Mouse (Mus musculus) heart, adult 2 months (tissue): ENCODE data around the gene Gstt3. TPM values are rescaled to one million over a fixed set of nuclear protein-coding genes. Genes with fewer than 3 reads are reported as not detected.

ENCODE experiments used
- DNase-seq, 2 experiments: peaks; one replicate each; pipeline ENCODE4 v3.0.0; 2021
- H3K27ac ChIP-seq: fragments of 200-600 bp; 2 replicates; pipeline ENCODE4 v1.8.1; 2022
- H3K27me3 ChIP-seq: fragments of 200-500 bp; 2 replicates; pipeline ENCODE4 v1.6.1; 2012; ENCODE audit warnings: mild to moderate bottlenecking, low read length, inconsistent platforms, mixed read lengths; ENCODE audit not compliant: control insufficient read depth, insufficient read depth
- H3K36me3 ChIP-seq: fragments of 200-500 bp; 2 replicates; pipeline ENCODE4 v1.6.1; 2012; ENCODE audit warnings: low read length, inconsistent platforms; ENCODE audit not compliant: control insufficient read depth, insufficient read depth
- H3K4me1 ChIP-seq: fragments of 200-500 bp; 2 replicates; pipeline ENCODE4 v1.6.1; 2011; ENCODE audit warnings: low read length; ENCODE audit not compliant: control insufficient read depth, insufficient read depth
- H3K4me3 ChIP-seq: fragments of 200-600 bp; 2 replicates; pipeline ENCODE4 v1.8.1; 2022
- H3K79me2 ChIP-seq: fragments of 200-500 bp; replicated peaks from 2 replicates; pipeline ENCODE4 v1.6.1; 2012; ENCODE audit warnings: mild to moderate bottlenecking, inconsistent platforms, low read length, moderate library complexity, mixed read lengths; ENCODE audit not compliant: control insufficient read depth, insufficient read depth
- H3K9ac ChIP-seq: fragments of 200-500 bp; 2 replicates; pipeline ENCODE4 v1.6.1; 2012; ENCODE audit warnings: low read depth, mild to moderate bottlenecking, control low read depth, inconsistent platforms, low read length, mixed read lengths
- CTCF ChIP-seq: fragments of 200-600 bp; IDR thresholded peaks from 2 replicates; pipeline ENCODE4 v1.8.1; 2022; ENCODE audit warnings: antibody characterized with exemption, mild to moderate bottlenecking, moderate library complexity
- EP300 ChIP-seq: fragments of 200-500 bp; IDR thresholded peaks from 2 replicates; pipeline ENCODE4 v1.6.1; 2011; ENCODE audit warnings: low read depth, low read length, control low read depth; ENCODE audit not compliant: insufficient read depth
- POLR2A ChIP-seq: fragments of 200-500 bp; IDR thresholded peaks from 2 replicates; pipeline ENCODE4 v1.6.1; 2011; ENCODE audit warnings: mild to moderate bottlenecking, low read depth, low read length, control low read depth; ENCODE audit not compliant: insufficient read depth
- WGBS: fragments of 180-500 bp; shearing (Covaris S2); methylation state at CpG from one replicate; pipeline ENCODE4 v1.1.7; 2018; 5-methylcytosine and 5-hydroxymethylcytosine counted together
- intact Hi-C: fragments of 180-260 bp; cut with DNase I; formaldehyde crosslinking; loops from one replicate; pipeline ENCODE4 v1.15.1; 2025
- long read RNA-seq: library from polyadenylated mRNA; stranded (forward); transcript quantifications from one replicate; pipeline ENCODE4 v2.0.0, GENCODE M21; 2021
- polyA plus RNA-seq: library from polyadenylated mRNA; depleted of rRNA; stranded (reverse); fragments of >200 nt; gene quantifications from 2 replicates; pipeline ENCODE4 v1.2.3, GENCODE M21; 2012; rRNA removed
- total RNA-seq, 2 experiments: library from RNA; stranded (reverse); gene quantifications; 2 replicates each; pipeline ENCODE4 v1.2.3; 2021

Gene Gstt3
- total RNA-seq (1 to 10 TPM; 2.9 to 5.7 TPM), polyA plus RNA-seq (7.1 and 9.0 TPM in 2 replicates)
- long read RNA-seq, transcript Gstt3-201 (5 exons, 1,880 nt), result major isoform, 5 of 6 reads
- long read RNA-seq, partial matches to known transcripts, result 0 of 6 reads
- long read RNA-seq, other reads (novel, unspliced or antisense), result 1 of 6 reads

GRCm38 (mm10) chr10:75780769-75781578, at the start of gene Gstt3, which contains the start of gene Gm20441:
Gstt3 (minus strand) TSS chr10:75781414.
Gm20441 (minus strand) TSS chr10:75780954.
- Histone ChIP-seq H3K27me3 (no peaks in the 10 kb centered on the region), H3K9ac (peak within 1 kb of the TSS; percentile 86), H3K79me2 (no peaks in the 10 kb centered on the region), H3K27ac (peak within 1 kb of the TSS; percentile 81), H3K4me3 (peak within 1 kb of the TSS; percentile 66), H3K4me1 (peaks cover 2% of the 10 kb centered on the region; the same call in 1 of the 2 replicates), H3K36me3 (no peaks in the 10 kb centered on the region)
- intact Hi-C loops, result loop anchor here (5.0 kb wide), 1 partner anchor 51 kb away; no protein-coding TSS in a partner anchor
- 3% methylated on average over 28 of the region's 28 CpGs for WGBS
- TF ChIP-seq EP300 (0 out of 2 replicates have a peak, but pooled peaks have one; percentile 27), POLR2A (peak; percentile 74), CTCF (no peak)
- peak; percentile 78 to 82 for DNase-seq

GRCm38 (mm10) chr10:75830275-75830670, 49.1 kb upstream of the Gstt3 start:
- WGBS, result 74% methylated on average over 2 of the region's 2 CpGs
- DNase-seq, result no peak
- Histone ChIP-seq H3K4me1 (peaks cover 8% of the 10 kb centered on the region), H3K36me3 (no peaks in the 10 kb centered on the region), H3K27ac (no peak overlapping the region), H3K4me3 (no peak overlapping the region), H3K27me3 (no peaks in the 10 kb centered on the region), H3K9ac (no peak overlapping the region), H3K79me2 (no peaks in the 10 kb centered on the region)
- no peak for TF ChIP-seq EP300
- TF ChIP-seq POLR2A, result no peak
- TF ChIP-seq CTCF, result no peak
- intact Hi-C loops, result loop anchor here (5.0 kb wide), 1 partner anchor 48 kb away; the partner anchor contains the start of genes Gm20441 and Gstt3

GRCm38 (mm10) chr10:75829529-75830274, 48.5 kb upstream of the Gstt3 start:
- Histone ChIP-seq H3K9ac (no peak overlapping the region), H3K4me3 (no peak overlapping the region), H3K27ac (no peak overlapping the region), H3K27me3 (no peaks in the 10 kb centered on the region), H3K79me2 (no peaks in the 10 kb centered on the region), H3K4me1 (peaks cover 8% of the 10 kb centered on the region), H3K36me3 (no peaks in the 10 kb centered on the region)
- 84% methylated on average over 2 of the region's 2 CpGs for WGBS
- no peak for DNase-seq
- intact Hi-C loops, result loop anchor here (5.0 kb wide), 1 partner anchor 47 kb away; the partner anchor contains the start of genes Gm20441 and Gstt3
- TF ChIP-seq EP300, result no peak
- no peak for TF ChIP-seq CTCF

GRCm38 (mm10) chr10:75828500-75828931, 47.3 kb upstream of the Gstt3 start:
- no peaks in the 10 kb centered on the region for H3K27me3 ChIP-seq
- TF ChIP-seq POLR2A, result no peak
- TF ChIP-seq EP300, result 0 out of 2 replicates have a peak, but pooled peaks have one; percentile 7
- no peak overlapping the region for H3K4me3 ChIP-seq
- intact Hi-C loops, result loop anchor here (1.0 kb wide), 1 partner anchor 64 kb away; the partner anchor contains the start of gene Cabin1
- peak; percentile 71 to 79 for DNase-seq
- H3K27ac ChIP-seq, result no peak overlapping the region; the same call in 1 of the 2 replicates
- no peaks in the 10 kb centered on the region for H3K79me2 ChIP-seq
- no peak overlapping the region for H3K9ac ChIP-seq
- no peaks in the 10 kb centered on the region for H3K36me3 ChIP-seq
- peaks cover 8% of the 10 kb centered on the region for H3K4me1 ChIP-seq

GRCm38 (mm10) chr10:75827668-75828360, 46.6 kb upstream of the Gstt3 start:
- no peaks in the 10 kb centered on the region for H3K36me3 ChIP-seq
- peaks cover 8% of the 10 kb centered on the region for H3K4me1 ChIP-seq
- 76% methylated on average over 4 of the region's 4 CpGs for WGBS
- no peak overlapping the region for H3K9ac ChIP-seq
- TF ChIP-seq CTCF, result no peak
- TF ChIP-seq EP300, result no peak
- no peak for TF ChIP-seq POLR2A
- intact Hi-C loops, result loop anchor here (1.0 kb wide), 1 partner anchor 64 kb away; the partner anchor contains the start of gene Cabin1
- H3K79me2 ChIP-seq, result no peaks in the 10 kb centered on the region
- no peaks in the 10 kb centered on the region for H3K27me3 ChIP-seq
- no peak overlapping the region for H3K4me3 ChIP-seq
- H3K27ac ChIP-seq, result no peak overlapping the region; the same call in 1 of the 2 replicates
- peak; percentile 42 to 56 for DNase-seq
